Mouse (Mus musculus) ES-Bruce4 (cell line): Measurements from ENCODE around the gene Tll2.

Experiments used
- CTCF ChIP-seq: IDR thresholded peaks from one replicate; pipeline ENCODE4 v1.8.1; 2011; ENCODE audit warnings: low read depth, low read length
- EP300 ChIP-seq: IDR thresholded peaks from 2 replicates; pipeline ENCODE4 v1.6.1; 2011; ENCODE audit warnings: low read depth, low read length; ENCODE audit not compliant: insufficient read depth
- POLR2A ChIP-seq: IDR thresholded peaks from one replicate; pipeline ENCODE4 v1.8.1; 2011; ENCODE audit warnings: low read length; ENCODE audit not compliant: insufficient read depth

DNA sequence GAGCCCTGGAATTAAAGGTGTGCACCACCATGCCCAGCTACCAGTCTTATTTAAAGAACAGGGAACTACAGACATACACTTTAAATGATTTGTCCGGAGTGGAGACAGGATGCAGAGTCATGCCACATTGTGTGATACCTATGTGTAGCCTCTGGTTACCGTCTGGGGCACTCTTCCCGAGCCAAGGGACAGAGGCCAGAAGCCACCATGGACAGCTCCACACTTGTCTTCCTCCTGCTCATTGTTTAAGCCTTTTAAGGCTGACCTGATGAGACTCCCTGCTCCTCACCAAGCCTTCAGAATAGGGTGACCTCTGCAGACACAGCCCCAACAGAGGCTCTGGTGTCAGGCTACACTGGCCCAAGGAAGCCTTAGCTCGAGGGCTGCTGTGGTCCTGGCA, 67.0 kb downstream of the Tll2 start:
- TF ChIP-seq EP300: no peak
- no peak for TF ChIP-seq CTCF
- TF ChIP-seq POLR2A: no peak
